Mouse (Mus musculus) right cerebral cortex, postnatal 25 days (tissue): Measurements from ENCODE around the gene Arsa.
A peak's percentile ranks its signal among the peaks of the same experiment; 100 is the strongest.

Experiments used
- DNase-seq: peaks from one replicate; pipeline ENCODE4 v3.0.0; 2022

Arsa gene

DNA sequence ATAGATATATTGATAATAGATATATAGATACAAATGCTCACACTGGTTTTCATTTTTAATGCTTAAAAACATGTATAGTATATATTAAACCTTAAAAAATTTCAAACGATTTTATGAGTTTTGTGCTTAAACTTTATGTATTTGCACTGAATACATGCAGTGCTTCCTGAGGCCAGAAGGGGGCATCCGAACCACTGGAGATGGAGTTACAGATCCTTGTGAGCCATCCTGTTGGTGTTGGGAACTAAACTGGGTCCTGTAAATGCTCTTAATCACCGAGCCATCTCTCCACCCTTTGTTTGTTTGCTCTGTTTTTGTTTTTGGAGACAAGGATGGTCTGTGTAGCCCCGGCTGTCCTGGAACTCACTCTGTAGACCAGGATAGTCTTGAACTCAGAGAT, 17.7 kb upstream of the Arsa start:
- DNase-seq = no peak

DNA sequence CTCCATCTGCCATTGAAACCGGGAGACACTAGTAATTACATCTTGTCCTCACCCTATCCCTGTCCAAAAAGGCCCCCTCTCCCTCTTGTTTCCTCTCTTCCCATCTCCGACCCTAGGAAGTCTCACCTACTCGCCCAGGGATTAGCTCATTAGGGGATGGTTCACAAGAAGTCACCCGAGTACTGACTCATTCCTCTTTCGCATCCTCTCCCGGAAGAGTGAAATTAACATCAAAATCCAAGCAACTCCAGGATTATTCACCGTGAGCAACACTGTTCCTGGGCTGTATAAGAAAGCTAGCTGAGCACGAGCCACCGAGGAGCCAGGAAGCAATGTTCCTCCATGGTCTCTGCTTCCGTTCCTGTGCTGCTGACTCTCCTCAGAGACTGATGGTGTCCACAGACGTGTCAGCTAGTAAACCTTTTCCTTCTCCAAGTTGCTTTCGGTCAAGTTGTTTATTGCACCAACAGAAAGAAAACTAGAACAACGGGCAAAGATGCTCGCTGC, 11.4 kb upstream of the Arsa start:
- no peak for DNase-seq

DNA sequence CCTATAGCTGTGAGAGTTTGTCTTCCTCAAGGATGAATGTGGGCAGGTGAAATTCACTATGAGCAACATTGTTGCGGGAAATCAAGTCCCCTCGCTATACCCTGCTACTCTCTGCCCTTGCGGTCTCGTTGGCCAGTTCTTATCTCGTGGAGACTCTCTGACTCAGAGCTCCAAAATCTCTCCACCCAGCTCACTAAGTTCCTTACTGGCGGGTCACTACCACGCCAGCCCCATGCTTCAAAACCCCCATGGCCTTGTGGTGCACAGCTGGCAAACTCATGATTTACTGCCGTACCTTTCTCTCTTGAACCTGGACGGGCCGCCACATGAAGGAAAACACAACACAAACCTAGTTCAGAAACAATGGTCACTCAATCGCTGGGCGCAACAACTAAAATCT, 11.0 kb upstream of the Arsa start:
- no peak for DNase-seq

DNA sequence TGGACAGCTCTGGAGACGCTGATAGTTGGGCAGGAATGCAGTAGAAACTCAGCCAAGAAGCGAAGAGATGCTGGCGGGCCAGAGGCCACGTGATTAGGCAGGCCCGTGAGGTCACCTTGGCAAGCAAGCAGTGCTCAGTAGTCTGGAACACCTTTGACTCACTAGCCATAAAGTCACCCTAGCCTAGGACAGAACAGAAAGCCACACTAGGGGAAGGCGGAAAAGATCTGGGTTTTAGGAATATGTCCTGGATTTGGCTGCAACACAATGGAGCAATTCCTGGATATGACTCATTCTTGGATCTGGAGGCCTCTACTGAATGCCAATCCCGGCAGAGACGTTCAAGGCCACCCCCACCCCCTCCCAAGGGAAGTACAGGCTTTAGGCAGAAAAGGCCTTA, 3.4 kb upstream of the Arsa start:
- no peak for DNase-seq

DNA sequence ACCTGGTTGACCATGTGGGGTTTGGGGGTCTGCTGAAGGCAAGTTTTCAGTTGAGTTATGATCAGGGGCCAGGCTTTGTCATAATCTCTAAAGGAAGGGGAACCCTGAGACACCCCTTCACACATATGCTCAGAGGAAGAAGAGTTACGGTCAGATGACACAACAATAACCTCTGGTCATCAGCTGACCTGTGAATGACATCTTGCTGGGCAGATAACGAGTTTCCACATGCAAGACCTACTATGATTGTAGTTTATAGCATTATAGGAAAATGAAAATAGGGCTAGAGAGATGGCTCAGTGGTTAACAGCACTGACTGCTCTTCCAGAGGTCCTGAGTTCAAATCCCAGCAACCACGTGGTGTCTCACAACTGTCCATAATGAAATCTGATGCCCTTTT, 1.4 kb upstream of the Arsa start:
- DNase-seq = no peak

DNA sequence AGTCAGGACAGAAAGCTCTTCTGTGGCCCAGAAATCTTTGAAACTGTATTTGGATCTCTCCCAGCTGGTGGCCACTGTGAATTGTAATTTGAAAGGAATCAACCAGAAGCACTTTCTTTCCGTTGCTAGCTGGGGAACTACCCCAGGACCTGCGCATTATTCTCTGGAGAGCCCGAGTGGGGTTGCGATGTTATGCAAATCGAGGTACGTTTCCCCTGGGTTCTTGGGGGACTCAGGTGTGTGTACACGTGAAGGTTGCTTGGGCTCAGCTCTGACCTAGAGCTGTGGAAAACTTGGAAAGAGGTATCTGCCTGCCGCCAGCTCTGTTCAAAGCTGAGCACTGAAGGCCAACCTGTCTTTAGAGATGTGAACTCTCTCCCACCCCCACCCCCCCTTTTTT, 581 bp upstream of the Arsa start:
- DNase-seq = no peak

DNA sequence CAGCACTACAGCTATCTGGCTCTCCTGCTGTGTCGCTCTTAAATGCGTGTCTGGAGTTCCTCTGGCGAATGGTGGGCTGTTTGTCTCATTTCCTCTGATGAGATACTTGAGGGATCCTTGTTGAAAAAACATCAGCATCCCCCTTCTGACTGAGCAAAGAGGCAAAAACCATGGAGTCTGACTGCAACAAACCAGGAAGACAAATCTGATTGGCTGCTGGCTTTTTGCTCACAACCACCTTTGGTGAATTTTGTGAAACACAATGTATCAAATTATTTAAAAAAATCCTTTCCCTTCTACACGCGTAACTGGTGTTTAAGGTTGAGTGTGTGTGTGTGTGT, 780 bp downstream of the Arsa start:
- no peak for DNase-seq

DNA sequence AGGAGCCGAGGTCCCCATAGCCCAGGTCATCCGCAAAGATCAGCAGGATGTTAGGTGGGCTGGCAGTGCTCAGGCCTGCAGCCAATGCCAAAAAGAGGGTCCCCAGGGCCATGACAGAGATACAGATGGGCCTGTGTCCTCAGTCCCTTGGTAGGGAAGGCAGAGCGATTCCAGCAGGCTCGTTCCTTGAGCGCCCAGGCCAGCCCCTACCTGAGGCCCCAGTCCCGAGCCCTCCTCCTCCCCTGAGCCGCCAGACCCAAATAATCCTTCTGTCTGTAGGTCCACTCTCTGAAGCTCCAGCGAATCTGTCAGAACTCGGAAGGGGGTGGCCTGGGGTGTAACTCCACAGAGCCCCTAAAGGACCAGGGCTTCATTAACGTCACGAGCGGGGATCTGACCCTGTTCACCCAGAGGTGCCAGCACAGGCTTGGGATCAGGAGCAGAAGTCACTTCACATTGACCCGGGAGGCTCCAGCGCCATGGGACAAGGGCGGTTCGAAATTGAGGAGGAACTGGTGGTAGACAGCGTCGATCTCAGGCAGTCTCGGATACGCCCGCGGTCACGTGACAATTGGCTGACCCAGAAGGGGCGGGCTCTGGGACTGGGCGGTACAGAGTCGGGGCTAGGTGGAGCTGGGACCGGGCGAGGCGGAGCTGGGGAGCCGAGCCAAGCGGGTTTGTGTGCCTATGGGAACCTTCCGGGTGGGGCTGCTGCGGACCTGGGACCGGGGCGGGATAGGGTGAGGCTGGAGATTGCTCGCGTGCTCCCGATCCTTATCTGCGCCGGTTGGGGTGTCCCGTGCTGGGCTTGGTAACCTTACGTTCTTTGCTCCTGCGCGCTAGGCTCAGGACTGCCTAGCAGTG, 1.4 kb downstream of the Arsa start:
- DNase-seq = peak; percentile 93

DNA sequence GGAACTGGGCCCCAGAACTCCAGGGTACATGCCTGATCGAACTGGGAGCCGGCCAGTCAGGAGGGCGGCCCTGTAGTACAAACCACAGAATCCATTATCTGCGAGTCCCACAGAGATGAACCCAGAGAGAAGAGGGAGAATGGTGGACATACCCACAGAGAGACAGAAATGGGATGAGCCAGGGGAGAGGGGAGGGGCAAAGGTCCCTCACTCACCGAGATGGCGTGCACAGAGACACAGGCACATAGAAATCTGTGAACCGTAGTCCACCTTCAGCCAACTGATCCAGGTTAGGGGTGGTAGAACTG, 2.0 kb downstream of the Arsa start:
- no peak for DNase-seq

DNA sequence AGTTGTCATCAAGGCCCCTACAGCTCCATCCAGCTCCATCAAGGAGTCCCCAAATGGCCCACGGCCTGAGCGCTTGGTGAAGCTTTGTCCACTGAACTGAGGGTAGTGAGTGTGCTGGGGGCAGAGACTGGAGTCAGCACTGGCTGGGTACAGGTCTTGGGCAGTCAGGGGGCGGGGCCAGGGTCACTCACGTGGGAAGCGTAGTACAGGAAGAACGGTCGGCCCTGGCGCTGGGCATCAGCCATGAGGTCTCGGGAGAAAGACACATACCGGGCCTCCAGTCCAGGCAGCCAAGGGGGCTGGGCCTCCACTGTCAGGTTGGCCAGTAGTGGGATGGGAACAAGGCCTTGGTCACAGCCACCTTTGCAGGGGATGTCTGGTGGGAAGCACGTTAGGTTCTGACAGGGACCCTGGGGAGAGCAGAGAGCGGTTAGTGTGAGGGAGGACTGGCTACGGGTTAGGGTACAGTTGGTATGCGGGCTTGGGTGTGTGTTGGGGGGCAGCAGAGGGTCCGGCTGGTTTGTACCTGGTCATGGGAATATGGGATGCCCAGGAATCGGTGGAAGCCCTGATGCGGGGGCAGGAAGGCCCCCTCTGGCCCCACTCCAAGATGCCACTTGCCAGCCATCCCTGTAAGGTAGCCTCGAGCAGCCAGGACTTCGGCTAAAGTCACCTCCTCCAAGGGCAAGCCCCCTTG, 2.5 kb downstream of the Arsa start:
- no peak for DNase-seq

DNA sequence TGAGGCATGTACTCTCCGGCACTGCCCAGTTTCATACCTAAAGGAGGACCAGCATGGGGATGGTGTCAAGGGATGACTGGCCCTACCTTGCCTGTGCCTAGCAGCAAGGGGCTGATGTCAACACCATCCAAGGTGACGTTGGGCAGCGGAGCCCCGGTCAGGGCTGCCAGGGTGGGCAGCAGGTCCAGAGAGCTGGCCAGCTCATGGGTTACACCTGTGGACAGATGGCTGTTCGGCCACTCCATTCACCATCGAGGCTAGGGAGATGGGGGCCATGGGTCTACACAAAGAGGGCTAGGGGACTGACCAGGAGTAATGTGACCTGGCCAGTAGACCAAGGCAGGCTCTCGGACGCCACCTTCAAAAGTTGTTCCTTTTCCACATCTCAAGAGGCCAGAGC, 3.3 kb downstream of the Arsa start:
- no peak for DNase-seq

DNA sequence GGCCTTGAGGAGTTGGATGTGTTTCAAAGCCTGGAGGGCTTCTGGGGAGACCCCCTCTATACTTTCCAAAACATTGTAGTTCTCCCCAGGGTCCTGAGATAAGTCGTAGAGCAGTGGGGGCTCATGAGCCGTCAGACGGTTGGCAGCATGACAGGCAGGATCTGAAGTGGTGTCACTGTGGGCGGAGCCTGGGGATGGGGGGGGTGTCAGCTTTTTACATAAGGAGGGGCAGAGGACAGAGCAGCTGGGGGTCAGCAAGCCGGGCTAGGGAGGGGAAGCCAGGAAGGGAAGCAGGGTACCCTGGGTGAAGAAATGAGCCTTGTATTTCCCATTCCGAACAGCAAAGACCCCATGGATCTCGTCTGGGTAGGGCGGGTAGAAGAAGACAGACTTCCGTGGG, 3.9 kb downstream of the Arsa start:
- no peak for DNase-seq

DNA sequence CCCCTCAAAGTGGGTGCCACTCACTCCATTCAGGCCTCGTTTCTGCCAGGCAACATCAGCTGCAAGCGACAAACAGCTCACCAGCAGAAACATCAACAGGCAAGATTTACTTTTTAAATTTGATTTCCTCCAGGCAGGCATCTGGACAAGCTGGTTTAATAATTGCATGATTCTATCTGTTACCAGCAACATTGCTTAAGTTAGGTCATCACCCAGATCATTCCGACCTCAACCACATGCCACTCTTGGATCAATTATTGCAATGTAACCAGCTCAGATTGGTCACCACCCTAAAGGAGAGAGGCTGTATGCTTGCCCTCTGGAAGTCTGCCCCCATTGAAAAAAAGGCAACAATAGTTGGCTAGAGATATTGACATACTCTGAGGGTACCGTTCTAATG, 5.7 kb downstream of the Arsa start:
- DNase-seq = no peak

DNA sequence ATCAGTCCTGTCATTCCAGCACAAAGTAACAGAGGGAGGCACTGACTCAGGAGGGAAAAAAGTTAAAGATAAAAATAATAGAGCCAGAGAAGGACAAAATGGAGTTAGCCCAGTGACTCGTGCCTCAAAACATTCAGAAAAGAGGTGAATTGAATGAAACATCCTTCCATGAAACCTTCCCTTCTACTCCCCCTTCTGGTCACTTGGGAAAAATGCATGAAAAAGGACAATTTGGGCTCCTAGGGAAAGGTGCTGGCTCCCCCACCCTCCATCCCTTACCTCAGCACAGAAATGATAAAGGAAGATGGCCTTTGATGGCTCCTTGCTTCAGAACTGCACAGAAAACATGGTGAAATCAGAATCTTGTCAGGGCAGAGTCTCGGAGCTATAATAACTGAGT, 8.6 kb downstream of the Arsa start:
- no peak for DNase-seq

DNA sequence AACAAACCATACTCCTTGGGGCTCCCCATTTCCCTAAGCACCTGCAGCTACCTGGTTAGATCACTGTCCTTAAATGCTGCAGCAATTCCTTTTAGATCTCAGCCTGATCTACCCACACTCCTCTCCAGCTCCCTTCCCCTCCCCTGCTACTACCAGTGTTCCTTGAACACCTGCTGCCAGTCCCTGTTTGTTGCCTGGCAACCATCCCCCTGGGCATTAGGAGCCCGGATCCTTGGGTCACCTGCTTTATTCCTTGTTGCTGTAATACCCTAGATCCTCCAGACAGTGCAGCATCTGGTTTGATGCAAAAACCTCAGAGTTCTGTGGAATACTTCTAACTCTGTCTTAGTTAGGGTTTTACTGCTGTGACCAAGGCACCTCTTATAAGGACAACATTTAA, 12.2 kb downstream of the Arsa start:
- no peak for DNase-seq

DNA sequence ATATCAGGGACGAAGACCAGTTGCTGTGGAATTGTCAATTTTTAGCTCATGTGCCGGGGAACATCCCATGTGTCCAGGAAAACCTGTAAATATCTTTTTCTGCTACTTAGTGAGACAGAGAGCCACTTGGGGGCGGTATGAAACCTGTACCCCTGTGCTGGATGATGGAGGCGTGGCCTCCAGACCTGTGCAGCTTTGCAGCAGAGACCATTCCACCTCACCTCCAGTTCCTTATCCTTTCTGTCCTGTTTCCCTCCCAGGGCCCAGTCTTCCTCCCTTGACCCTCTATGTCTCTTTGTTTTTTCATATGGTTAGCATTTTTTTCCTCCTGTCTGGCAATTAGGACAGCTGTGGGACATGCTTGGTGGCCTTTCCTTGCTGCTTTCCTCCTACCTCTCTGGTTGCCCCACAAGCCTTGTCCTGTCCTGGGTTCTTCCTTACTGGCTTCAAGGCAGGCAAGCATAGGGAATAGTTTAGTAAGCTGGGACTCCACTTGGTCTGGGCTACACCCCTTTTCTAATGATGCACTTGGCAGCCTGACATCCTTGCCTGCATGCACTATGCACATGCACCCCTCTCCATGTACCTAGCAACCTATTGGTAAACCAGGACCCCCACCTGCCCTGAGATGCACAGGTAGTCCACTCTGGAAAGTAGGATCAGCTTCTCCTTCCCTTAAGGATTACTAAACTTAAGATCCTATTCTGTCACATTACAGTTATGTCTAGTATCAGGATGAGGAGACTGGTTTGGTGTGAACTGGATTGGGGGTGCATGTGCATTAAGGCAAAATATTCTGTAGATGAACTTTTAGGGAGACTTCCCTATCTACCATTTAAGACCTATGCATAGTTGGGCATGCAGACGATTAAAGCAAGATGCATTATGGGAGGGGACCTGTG, 13.6 kb downstream of the Arsa start:
- no peak for DNase-seq

DNA sequence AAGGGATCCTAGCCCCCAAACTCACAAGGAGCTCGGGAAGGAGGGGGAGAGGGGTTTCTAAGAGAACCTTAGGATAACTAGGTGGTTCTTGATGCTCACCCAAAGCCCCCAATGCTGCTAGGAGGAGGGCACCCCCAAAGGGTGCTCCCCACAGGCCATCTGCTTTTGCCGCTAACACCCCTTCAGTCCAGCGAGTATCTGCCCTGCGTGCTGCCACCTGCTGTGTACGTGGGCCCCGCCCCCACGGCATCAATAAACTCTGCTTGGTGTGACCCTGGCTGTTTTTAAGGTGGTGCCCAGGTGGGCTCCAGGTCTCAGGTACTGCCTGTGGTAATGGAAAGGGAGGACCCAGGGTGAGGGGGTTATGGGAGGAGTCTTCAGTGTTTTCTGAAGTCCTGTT, 15.0 kb downstream of the Arsa start:
- no peak for DNase-seq

DNA sequence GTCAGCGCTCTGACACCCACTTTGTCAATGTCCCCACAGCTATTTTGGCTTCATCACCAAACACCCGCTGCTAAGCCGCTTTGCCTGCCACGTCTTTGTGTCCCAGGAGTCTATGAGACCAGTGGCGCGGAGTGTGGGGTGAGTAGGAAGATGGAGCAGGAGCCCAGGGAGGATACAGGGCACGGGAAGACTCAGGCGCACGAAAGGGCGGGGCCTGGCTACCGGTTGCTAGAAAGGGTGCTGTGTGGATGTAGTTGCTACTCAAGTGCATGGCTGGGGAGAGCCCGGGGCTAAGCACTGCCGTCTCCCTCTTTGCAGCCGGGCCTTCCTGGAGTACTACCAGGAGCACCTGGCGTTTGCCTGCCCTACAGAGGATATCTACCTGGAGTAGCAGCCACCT, 15.9 kb downstream of the Arsa start:
- no peak for DNase-seq

DNA sequence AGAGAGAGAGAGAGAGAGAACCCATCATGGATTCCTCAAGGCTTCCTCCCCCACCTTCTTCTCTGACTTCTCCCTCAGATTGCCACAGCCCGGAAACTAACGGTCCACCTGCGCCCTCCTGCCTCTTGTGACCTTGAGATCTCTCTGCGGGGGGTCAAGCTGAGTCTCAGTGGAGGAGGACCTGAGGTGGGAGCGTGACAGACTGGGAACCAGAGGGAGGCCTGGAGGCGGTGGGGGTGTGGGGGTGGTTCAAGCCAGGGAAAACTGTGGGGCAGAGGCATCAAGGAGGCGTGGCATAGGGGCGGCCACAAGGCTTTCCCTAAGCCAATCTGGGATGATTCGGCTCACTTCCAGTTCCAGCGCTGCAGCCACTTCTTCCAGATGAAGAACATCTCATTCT, 16.9 kb downstream of the Arsa start:
- no peak for DNase-seq

DNA sequence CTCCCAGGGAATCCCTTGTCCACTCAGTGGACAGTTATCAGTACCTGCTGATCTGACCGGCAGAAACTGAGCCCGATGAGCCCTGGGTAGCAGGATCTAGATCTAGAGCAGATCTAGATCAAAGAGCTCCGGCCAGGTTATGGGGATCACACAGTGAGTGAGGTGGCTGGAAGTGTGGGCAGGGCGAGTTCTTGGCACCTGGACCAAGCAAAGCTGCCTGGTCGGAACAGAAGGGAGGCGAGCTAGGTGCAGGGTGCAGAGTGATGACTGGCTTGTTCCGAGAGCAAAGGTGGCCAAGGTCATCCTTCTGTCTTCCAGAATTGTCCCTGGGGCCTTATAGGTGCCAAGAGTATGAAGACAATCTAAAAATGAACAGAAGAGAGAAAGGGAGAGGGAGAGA, 17.4 kb downstream of the Arsa start:
- DNase-seq = no peak

DNA sequence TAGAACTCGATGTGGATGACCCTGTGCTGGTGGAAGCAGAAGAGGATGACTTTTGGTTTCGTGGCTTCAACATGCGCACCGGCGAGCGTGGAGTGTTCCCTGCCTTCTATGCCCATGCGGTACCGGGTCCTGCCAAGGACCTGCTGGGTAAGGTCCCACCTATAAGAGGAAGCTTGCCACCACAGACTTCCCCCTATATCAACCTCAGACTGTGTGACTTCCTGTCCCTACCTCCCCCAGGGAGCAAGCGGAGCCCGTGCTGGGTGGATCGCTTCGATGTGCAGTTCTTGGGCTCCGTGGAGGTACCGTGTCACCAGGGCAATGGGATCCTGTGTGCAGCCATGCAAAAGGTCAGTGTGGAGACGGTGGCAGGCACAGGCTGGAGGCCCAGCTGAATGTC, 18.3 kb downstream of the Arsa start:
- no peak for DNase-seq

DNA sequence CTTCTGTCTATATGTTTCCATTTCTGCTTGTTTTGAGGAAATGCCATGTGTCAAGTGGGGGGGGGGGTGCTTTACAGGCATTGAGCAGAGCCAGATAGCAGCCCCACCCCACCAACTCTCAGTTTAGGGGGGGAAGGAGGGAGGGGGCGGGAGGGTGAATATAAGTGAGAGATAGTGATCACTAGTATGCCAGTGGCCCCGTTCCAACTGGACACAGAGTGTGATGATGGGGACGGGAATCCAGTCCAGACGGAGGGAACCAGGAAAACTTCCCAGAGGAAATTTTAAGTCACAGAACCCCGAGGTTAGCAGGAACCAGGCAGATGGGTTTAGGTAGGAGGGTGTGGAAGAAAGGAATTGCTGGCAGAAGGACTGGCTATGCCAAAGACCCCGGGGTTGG, 21.6 kb downstream of the Arsa start:
- peak; percentile 12 for DNase-seq

DNA sequence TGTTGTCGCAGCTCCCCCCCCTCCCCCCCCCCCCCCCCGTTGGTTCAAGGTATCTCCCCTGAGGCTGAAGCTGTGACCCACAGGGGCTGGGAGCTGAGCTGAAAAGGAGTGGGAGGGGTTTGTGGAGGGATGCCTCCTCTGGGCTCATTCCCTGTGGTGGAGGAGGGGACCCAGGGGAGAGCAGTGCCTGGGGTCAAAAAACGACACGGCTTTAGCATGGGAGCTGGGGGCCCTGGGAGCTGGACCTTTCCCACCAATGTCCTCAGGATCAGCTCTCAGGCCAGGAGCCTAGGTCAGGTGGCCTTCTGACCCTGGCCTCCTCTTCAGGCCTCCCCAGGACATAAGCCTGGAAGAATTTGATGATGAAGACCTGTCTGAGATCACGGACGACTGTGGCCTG, 22.4 kb downstream of the Arsa start:
- DNase-seq = no peak
